Mouse (Mus musculus) forebrain, embryonic 12.5 days (tissue): ENCODE data around the gene Vti1a. TPM values are rescaled to one million over a fixed set of nuclear protein-coding genes. Genes with fewer than 3 reads are reported as not detected.
A peak's percentile ranks its signal among the peaks of the same experiment; 100 is the strongest.

Source experiments
- ATAC-seq: fragments of 200-750 bp; cut with Nextera tagmentation; 2 replicates; pipeline ENCODE4 v1.8.0; 2017; ENCODE audit warnings: moderate TSS enrichment; ENCODE audit not compliant: low FRiP score
- H3K27ac ChIP-seq: fragments of 300-500 bp; sonication (generic); 2 replicates; pipeline ENCODE4 v1.5.1; 2016; ENCODE audit warnings: mild to moderate bottlenecking
- H3K27me3 ChIP-seq: fragments of 300-500 bp; sonication (generic); 2 replicates; pipeline ENCODE4 v1.6.1; 2016; ENCODE audit warnings: mild to moderate bottlenecking
- H3K36me3 ChIP-seq: fragments of 300-500 bp; sonication (generic); replicated peaks from 2 replicates; pipeline ENCODE4 v1.6.1; 2016; ENCODE audit warnings: mild to moderate bottlenecking
- H3K4me1 ChIP-seq: fragments of 300-500 bp; sonication (generic); 2 replicates; pipeline ENCODE4 v1.6.1; 2016
- H3K4me2 ChIP-seq: fragments of 300-500 bp; sonication (generic); 2 replicates; pipeline ENCODE4 v1.6.1; 2016; ENCODE audit warnings: mild to moderate bottlenecking, moderate library complexity
- H3K4me3 ChIP-seq: fragments of 300-500 bp; sonication (generic); replicated peaks from 2 replicates; pipeline ENCODE4 v1.5.1; 2016; ENCODE audit warnings: mild to moderate bottlenecking
- H3K9ac ChIP-seq: fragments of 300-500 bp; sonication (generic); 2 replicates; pipeline ENCODE4 v1.6.1; 2016; ENCODE audit warnings: mild to moderate bottlenecking
- H3K9me3 ChIP-seq: fragments of 300-500 bp; sonication (generic); 2 replicates; pipeline ENCODE4 v1.6.1; 2016
- WGBS: fragments of 180-500 bp; shearing (Covaris S2); methylation state at CpG from one replicate; pipeline ENCODE4 v1.1.7; 2016; 5-methylcytosine and 5-hydroxymethylcytosine counted together
- polyA plus RNA-seq: library from polyadenylated mRNA; unstranded; fragments of >200 nt; fragmentation: Nextera tagmentation; extraction: Ambion mirVana; gene quantifications from 2 replicates; pipeline ENCODE4 v1.2.1, GENCODE M21; 2016

Vti1a gene
- polyA plus RNA-seq, 1 experiment from 2014 or later, result 34.3 TPM

DNA sequence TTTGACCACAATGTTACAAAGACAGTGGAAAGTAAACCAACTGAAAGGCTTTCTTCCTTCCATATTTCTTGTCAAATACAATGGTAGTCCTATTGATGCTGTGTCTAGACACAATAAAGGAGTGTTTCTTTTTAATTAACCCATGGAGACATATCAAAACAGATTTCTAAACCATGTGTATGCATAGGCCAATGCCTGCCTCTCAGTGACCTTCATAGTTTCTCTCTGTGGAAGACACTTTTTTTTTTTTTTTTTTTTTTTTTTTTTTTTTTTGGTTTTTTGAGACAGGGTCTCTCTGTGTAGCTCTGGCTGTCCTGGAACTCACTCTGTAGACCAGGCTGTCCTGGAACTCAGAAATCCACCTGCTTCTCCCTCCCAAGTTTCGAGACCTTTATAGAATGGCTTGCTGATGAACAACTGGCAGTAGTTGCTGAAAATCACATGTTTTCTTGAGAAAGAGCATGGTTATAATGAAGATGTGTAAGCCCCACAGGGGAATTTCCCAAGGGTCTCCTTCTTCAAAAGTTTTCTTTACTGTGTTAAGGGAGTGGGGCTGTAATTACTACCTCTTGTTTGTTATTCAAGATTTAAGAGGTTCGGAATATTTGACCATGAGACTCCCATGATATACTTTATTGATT lies 23.8 kb upstream of the Vti1a start:
- Histone ChIP-seq H3K4me2 (no peak overlapping the region), H3K36me3 (peaks cover 35% of the 10 kb centered on the region), H3K27me3 (no peaks in the 10 kb centered on the region), H3K27ac (no peak overlapping the region), H3K9ac (no peak overlapping the region), H3K9me3 (no peaks in the 10 kb centered on the region), H3K4me1 (peaks cover 7% of the 10 kb centered on the region), H3K4me3 (no peak overlapping the region)
- ATAC-seq, result no peak
- 84% methylated on average over 2 of the region's 2 CpGs for WGBS

DNA sequence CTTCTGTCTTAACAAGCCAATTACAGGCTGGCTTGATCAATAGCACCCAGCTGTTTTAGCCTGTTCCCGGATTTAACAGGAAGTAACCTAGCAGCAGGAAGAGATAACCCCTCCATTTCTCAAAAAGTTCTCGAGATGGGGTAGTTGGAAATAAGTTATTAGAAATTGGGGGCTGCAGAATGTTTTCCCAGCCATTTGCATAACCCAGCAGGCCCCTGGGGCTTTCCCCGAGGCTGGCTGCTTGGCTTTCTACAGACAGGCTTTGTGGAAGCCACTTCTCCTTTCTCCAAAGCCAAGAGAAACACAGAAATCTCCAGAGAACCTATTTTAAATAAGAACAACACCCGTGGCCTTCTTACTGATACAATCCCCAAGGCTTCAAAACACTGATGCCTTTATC lies 22.9 kb upstream of the Vti1a start:
- WGBS, result 13% methylated on average over 4 of the region's 4 CpGs
- no peak overlapping the region for H3K27ac ChIP-seq
- H3K36me3 ChIP-seq, result peaks cover 41% of the 10 kb centered on the region
- no peaks in the 10 kb centered on the region for H3K27me3 ChIP-seq
- H3K4me3 ChIP-seq, result no peak overlapping the region
- H3K9me3 ChIP-seq, result no peaks in the 10 kb centered on the region
- no peak overlapping the region for H3K4me2 ChIP-seq
- peaks cover 7% of the 10 kb centered on the region for H3K4me1 ChIP-seq
- H3K9ac ChIP-seq, result no peak overlapping the region
- ATAC-seq, result no peak

DNA sequence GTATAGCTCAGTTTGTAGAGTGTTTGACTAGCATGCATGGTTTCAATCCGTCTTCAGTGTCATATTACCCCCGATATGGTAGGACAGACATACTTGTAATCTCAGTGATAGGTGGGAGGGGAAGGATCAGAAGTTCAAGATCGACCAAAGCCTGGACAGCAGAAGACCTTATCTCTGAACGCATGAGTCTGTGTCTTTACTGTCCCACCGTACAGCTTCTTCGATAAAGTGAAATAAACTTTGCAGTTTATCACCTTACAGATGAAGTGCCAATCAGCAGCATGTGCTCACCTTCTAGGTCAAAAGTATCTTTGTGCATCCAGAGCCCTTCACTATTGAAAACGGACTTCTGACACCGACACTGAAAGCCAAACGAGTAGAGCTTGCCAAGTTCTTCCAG lies 21.0 kb upstream of the Vti1a start:
- ATAC-seq, result no peak
- Histone ChIP-seq H3K9me3 (no peaks in the 10 kb centered on the region), H3K27me3 (no peaks in the 10 kb centered on the region), H3K36me3 (peaks cover 40% of the 10 kb centered on the region), H3K9ac (no peak overlapping the region), H3K27ac (no peak overlapping the region), H3K4me1 (peaks cover 7% of the 10 kb centered on the region), H3K4me2 (no peak overlapping the region), H3K4me3 (no peak overlapping the region)
- 93% methylated on average over 9 of the region's 9 CpGs for WGBS

DNA sequence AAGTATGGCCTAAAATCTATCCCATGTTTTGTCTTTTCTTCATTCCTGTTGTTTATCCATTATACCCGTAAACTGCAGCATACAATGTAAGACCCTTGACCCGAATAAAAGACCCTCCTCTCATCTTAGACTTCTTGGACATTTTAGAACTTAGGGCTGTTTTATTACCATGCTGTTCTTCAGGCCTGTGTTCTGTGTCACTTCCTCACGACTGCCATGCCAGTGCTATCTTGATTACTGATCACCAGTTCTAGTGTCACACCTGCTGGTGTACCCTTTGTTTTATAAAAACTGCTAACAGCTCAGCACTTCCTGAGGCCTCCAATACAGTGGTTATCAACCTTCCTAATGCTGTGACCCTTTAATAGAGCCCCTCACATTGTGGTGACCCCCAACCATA lies 20.5 kb upstream of the Vti1a start:
- Histone ChIP-seq H3K4me3 (no peak overlapping the region), H3K4me2 (no peak overlapping the region), H3K36me3 (peaks cover 42% of the 10 kb centered on the region), H3K9me3 (no peaks in the 10 kb centered on the region), H3K9ac (no peak overlapping the region), H3K27me3 (no peaks in the 10 kb centered on the region), H3K27ac (no peak overlapping the region), H3K4me1 (peaks cover 7% of the 10 kb centered on the region)
- WGBS, result 87% methylated on average over 3 of the region's 3 CpGs
- ATAC-seq, result no peak

DNA sequence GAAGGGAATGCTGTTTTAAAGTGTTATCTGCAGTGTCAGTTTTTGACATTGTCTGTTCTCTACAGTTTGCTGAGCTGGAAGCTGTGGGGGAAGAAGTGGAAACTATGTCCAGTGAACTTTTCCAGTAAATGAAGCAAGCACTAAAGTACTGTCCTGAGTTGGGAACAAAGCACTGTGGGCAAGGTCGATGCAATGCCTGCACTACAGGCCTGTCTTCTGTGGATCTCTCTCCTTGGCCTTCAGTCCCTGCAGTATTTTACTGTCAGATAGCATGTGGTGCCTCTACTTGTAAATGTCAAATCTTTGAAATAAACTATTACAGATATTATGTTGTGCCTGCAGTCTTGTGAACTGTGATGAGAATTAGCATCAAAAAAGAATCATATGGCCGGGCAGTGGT lies 19.8 kb upstream of the Vti1a start:
- WGBS, result 90% methylated on average over 2 of the region's 2 CpGs
- no peak for ATAC-seq
- Histone ChIP-seq H3K27me3 (no peaks in the 10 kb centered on the region), H3K27ac (no peak overlapping the region), H3K9ac (no peak overlapping the region), H3K4me2 (no peak overlapping the region), H3K9me3 (no peaks in the 10 kb centered on the region), H3K36me3 (peaks cover 49% of the 10 kb centered on the region), H3K4me1 (peaks cover 7% of the 10 kb centered on the region), H3K4me3 (no peak overlapping the region)

DNA sequence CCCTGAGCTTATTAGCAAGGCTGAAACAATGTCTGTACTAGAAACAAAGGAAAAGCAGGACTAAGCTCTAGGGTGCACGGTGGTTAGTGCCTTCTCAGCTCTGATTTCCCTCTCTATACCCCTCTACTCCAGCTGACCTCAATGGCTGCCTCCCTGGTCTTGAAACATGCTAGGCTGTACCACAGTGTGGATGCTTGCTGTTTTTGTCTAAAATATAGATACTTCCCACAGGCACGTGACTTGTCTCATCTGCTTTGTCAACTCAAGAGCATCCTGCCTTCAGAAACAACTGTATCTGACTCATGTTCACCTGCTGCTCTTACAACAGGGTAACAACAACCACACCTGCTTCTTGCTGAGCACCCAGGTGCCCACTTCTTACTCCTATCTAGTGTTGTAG lies 18.6 kb upstream of the Vti1a start:
- Histone ChIP-seq H3K9me3 (no peaks in the 10 kb centered on the region), H3K9ac (no peak overlapping the region), H3K27me3 (no peaks in the 10 kb centered on the region), H3K4me2 (no peak overlapping the region), H3K36me3 (peaks cover 60% of the 10 kb centered on the region), H3K27ac (no peak overlapping the region), H3K4me1 (peaks cover 7% of the 10 kb centered on the region), H3K4me3 (no peak overlapping the region)
- no peak for ATAC-seq
- WGBS, result 91% methylated on average over 2 of the region's 2 CpGs

DNA sequence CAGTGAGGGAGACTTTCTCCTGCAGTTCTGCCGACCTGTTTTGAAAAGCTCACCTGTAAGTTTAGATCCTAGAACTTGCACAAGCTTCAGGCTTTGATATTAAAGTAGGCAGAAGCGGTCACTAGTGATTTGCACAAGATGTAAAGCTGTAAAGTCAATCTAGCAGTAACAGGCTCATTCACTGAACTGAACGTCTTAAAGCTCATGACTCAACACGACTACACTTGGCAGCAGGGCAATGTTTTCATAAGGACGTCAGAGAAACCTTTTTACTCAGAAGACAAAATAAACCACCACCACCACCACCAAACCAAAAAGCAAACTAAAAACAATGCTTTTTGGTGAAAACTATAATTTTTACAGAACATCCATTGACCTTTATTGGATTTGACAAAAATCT lies 18.1 kb upstream of the Vti1a start:
- Histone ChIP-seq H3K4me3 (no peak overlapping the region), H3K9ac (no peak overlapping the region), H3K36me3 (peaks cover 65% of the 10 kb centered on the region), H3K27ac (no peak overlapping the region), H3K4me2 (no peak overlapping the region), H3K4me1 (peaks cover 5% of the 10 kb centered on the region), H3K9me3 (no peaks in the 10 kb centered on the region), H3K27me3 (no peaks in the 10 kb centered on the region)
- ATAC-seq, result no peak
- 90% methylated on average over 5 of the region's 5 CpGs for WGBS

DNA sequence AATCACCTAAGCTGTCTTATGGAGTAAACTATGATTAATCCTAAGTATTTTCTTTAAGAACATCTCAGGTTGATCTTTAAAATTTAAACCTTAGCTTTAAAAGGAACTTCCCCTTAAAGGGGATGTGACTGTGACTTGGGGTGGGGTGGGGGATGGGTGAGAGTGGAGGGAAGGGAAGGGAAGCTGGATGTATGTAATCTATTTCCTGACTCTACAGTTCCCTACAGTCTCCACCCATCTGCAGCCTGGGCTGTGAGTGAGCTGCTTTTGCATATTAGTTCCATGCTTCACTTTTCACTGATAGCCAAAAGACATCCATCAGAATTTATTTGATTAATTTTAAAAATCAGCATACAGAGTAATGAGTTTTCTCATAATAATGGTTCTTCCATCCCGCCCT lies 16.7 kb upstream of the Vti1a start:
- Histone ChIP-seq H3K4me2 (no peak overlapping the region), H3K9ac (no peak overlapping the region), H3K27ac (no peak overlapping the region), H3K9me3 (no peaks in the 10 kb centered on the region), H3K36me3 (peaks cover 72% of the 10 kb centered on the region), H3K27me3 (no peaks in the 10 kb centered on the region), H3K4me1 (no peaks in the 10 kb centered on the region), H3K4me3 (no peak overlapping the region)
- 92% methylated on average over 1 of the region's 1 CpGs for WGBS
- ATAC-seq, result no peak

DNA sequence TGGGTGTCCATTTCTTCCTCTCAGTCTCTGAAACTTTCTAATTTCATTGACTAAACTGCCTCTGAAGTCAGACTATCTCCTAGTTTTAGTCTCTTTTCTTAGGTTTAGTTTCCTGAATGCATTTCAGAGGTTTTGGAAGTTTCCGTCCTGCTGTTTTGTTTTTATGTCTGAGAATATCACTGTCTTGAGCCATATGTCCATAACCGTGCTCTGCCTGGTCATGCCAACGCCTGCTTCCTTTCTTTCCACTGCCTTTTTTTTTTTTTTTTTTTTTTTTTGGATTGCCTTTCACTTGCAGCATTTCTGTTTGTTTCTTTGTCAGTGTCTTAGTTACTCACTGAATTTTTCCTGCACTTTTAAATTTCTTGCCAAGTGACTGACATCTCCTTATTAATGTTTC lies 15.6 kb upstream of the Vti1a start:
- WGBS, result 89% methylated on average over 3 of the region's 3 CpGs

DNA sequence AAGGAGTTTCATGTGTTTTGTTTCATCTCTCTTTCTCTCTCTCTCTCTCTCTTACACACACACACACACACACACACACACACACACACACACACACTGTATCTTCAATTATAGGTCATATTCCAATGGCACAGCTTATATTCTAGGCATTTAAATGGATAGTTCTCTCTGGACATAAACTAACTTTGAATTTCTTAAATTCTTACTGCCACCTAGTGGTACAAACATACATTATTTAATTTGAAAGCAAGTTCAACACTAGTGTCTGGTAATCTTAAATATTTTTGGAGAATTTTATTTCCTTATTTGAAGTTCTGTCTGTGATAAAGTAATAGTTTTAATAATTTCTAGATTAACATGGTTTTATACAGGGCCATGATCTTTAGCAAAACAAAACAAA lies 11.1 kb upstream of the Vti1a start:
- Histone ChIP-seq H3K27ac (no peak overlapping the region), H3K4me2 (no peak overlapping the region), H3K4me3 (no peak overlapping the region), H3K9me3 (no peaks in the 10 kb centered on the region), H3K4me1 (no peaks in the 10 kb centered on the region), H3K27me3 (no peaks in the 10 kb centered on the region), H3K9ac (no peak overlapping the region), H3K36me3 (peaks cover 67% of the 10 kb centered on the region)
- no peak for ATAC-seq

More for the DNA sequence above, 15.6 kb upstream of the Vti1a start:
- Histone ChIP-seq H3K9ac (no peak overlapping the region), H3K4me3 (no peak overlapping the region), H3K27ac (no peak overlapping the region), H3K36me3 (peaks cover 66% of the 10 kb centered on the region), H3K9me3 (no peaks in the 10 kb centered on the region), H3K4me1 (no peaks in the 10 kb centered on the region), H3K4me2 (no peak overlapping the region), H3K27me3 (no peaks in the 10 kb centered on the region)
- no peak for ATAC-seq

DNA sequence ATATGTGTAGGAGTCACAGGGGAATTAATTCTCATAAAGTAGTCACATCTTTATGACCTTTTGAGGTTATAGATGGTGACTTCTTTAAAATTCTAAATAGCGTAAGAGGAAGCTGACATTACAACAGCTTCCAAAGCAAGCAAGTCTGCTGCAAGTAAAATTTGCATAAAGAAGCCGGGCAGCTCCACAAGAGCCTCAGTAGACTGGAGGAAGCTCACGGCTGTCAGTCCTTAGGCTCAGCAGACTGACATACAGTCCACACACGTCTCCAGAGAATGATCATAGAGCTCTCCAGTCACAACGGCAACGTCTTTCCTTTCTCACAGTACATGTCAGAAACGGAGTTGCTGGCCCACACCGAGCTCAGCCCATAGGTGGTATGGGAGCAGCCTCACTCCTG lies 4.2 kb upstream of the Vti1a start:
- Histone ChIP-seq H3K36me3 (peaks cover 43% of the 10 kb centered on the region), H3K4me1 (peaks cover 30% of the 10 kb centered on the region), H3K27me3 (no peaks in the 10 kb centered on the region), H3K27ac (no peak overlapping the region), H3K4me3 (no peak overlapping the region), H3K4me2 (no peak overlapping the region), H3K9ac (no peak overlapping the region), H3K9me3 (no peaks in the 10 kb centered on the region)
- WGBS, result 92% methylated on average over 8 of the region's 8 CpGs
- ATAC-seq, result no peak

DNA sequence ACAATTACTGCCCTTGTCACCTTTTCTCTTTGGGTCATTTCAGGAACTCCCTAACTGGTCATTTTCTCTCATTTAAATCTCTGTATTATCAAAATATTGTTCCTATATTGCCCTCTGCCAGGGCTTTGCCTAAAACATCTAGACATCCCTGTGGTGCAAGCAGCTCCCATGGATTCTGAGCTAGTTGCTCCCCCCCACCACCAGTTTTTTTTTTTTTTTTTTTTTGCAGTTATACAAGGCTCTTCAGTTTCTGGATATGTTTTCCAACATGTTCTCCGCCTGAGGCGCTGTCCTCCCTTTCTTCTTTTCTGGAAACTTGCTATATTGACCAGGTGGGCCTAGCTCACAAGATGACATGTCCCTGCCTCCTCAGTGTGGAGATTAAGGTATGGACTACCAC lies 2.4 kb upstream of the Vti1a start:
- no peaks in the 10 kb centered on the region for H3K9me3 ChIP-seq
- no peak overlapping the region for H3K9ac ChIP-seq
- peaks cover 34% of the 10 kb centered on the region for H3K36me3 ChIP-seq
- H3K27ac ChIP-seq, result no peak overlapping the region
- no peak overlapping the region for H3K4me3 ChIP-seq
- no peak overlapping the region for H3K4me2 ChIP-seq
- H3K27me3 ChIP-seq, result no peaks in the 10 kb centered on the region
- no peak for ATAC-seq
- 98% methylated on average over 2 of the region's 2 CpGs for WGBS
- peaks cover 34% of the 10 kb centered on the region for H3K4me1 ChIP-seq

DNA sequence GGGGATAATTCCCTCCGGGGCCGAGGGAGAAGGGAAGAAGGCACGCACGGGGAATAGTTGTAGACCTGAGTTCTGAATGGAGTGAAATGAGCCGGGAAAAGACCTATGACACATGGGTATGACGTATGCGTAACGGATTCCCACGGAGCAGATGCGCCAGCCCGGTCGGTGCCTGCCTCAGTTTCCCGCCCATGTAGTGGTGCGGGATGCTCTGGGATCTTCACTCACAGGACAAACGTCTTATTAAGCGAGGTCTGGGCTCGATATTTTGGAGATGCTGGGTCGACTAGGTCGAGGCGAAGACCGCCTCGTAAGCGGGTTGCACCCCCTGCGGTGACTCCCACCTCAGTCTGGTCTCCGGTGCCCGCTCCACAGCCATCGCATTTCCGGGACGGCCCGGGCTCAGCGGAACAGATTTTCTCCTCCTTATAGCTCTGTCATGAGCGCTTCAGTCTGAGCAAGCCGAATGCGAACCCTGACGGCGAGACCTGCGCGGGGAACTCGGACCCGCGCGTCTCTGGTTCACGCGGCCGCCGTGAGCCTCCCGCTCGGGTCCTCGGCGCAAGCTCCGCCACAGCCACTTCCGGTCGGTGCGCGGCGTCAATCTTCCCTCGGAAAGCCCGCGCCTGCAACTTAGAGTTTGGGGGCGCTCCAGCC lies 515 bp upstream of the Vti1a start, which contains the start of gene Zdhhc6:
Zdhhc6 (minus strand) TSS at position 581 of the 657 bp plus-strand sequence.
- Histone ChIP-seq H3K27me3 (no peaks in the 10 kb centered on the region), H3K9ac (peak within 1 kb of the TSS; percentile 80), H3K4me1 (peaks cover 34% of the 10 kb centered on the region), H3K27ac (peak within 1 kb of the TSS; percentile 78), H3K9me3 (no peaks in the 10 kb centered on the region), H3K36me3 (peaks cover 14% of the 10 kb centered on the region), H3K4me2 (peak within 1 kb of the TSS; percentile 87), H3K4me3 (peak within 1 kb of the TSS; percentile 84)
- under 1% methylated on average over 60 of the region's 60 CpGs for WGBS
- ATAC-seq, result peak; percentile 82
